Mouse (Mus musculus) limb, embryonic 11.5 days (tissue): ENCODE results near the gene Ccdc117. TPM values are rescaled to one million over a fixed set of nuclear protein-coding genes. Genes with fewer than 3 reads are reported as not detected.

Experiments used
- ATAC-seq: fragments of 200-750 bp; cut with Nextera tagmentation; 2 replicates; pipeline ENCODE4 v1.8.0; 2017; ENCODE audit warnings: low read depth; ENCODE audit not compliant: insufficient number of reproducible peaks, low FRiP score, low TSS enrichment
- DNase-seq: peaks from one replicate; pipeline ENCODE4 v3.0.0-alpha.2; 2015; ENCODE audit warnings: low spot score
- H3K27ac ChIP-seq: fragments of 300-500 bp; sonication (generic); replicated peaks from 2 replicates; pipeline ENCODE4 v1.5.1; 2014; ENCODE audit warnings: low read depth, mild to moderate bottlenecking, low read length
- H3K27me3 ChIP-seq: fragments of 300-500 bp; sonication (generic); 2 replicates; pipeline ENCODE4 v1.6.1; 2014; ENCODE audit warnings: mild to moderate bottlenecking, low read length, mixed read lengths; ENCODE audit not compliant: control insufficient read depth, insufficient read depth
- H3K36me3 ChIP-seq: fragments of 300-500 bp; sonication (generic); 2 replicates; pipeline ENCODE4 v1.6.1; 2014; ENCODE audit warnings: mild to moderate bottlenecking, low read length, moderate library complexity, mixed read lengths; ENCODE audit not compliant: control insufficient read depth, insufficient read depth
- H3K4me1 ChIP-seq: fragments of 300-500 bp; sonication (generic); 2 replicates; pipeline ENCODE4 v1.6.1; 2014; ENCODE audit warnings: low read length, mixed read lengths; ENCODE audit not compliant: control insufficient read depth, insufficient read depth
- H3K4me2 ChIP-seq: fragments of 300-500 bp; sonication (generic); 2 replicates; pipeline ENCODE4 v1.6.1; 2014; ENCODE audit warnings: low read depth, mild to moderate bottlenecking, moderate library complexity; ENCODE audit not compliant: severe bottlenecking
- H3K4me3 ChIP-seq: fragments of 300-500 bp; sonication (generic); 2 replicates; pipeline ENCODE4 v1.5.1; 2014; ENCODE audit warnings: low read depth, low read length
- H3K9ac ChIP-seq: fragments of 300-500 bp; sonication (generic); 2 replicates; pipeline ENCODE4 v1.6.1; 2014; ENCODE audit warnings: mild to moderate bottlenecking, low read length
- H3K9me3 ChIP-seq: fragments of 300-500 bp; sonication (generic); 2 replicates; pipeline ENCODE4 v1.6.1; 2016; ENCODE audit warnings: low read length; ENCODE audit not compliant: control insufficient read depth
- WGBS: fragments of 180-500 bp; shearing (Covaris S2); extraction: QIAGEN DNeasy Blood & Tissue Kit; methylation state at CpG from one replicate; pipeline ENCODE4 v1.1.7; 2014; 5-methylcytosine and 5-hydroxymethylcytosine counted together
- polyA plus RNA-seq: library from polyadenylated mRNA; unstranded; fragments of >200 nt; fragmentation: Nextera tagmentation; extraction: Ambion mirVana; gene quantifications from 2 replicates; pipeline ENCODE4 v1.2.1, GENCODE M21; 2014

The Ccdc117 gene
- polyA plus RNA-seq, 1 experiment from 2014 or later, result 33.5 TPM

DNA sequence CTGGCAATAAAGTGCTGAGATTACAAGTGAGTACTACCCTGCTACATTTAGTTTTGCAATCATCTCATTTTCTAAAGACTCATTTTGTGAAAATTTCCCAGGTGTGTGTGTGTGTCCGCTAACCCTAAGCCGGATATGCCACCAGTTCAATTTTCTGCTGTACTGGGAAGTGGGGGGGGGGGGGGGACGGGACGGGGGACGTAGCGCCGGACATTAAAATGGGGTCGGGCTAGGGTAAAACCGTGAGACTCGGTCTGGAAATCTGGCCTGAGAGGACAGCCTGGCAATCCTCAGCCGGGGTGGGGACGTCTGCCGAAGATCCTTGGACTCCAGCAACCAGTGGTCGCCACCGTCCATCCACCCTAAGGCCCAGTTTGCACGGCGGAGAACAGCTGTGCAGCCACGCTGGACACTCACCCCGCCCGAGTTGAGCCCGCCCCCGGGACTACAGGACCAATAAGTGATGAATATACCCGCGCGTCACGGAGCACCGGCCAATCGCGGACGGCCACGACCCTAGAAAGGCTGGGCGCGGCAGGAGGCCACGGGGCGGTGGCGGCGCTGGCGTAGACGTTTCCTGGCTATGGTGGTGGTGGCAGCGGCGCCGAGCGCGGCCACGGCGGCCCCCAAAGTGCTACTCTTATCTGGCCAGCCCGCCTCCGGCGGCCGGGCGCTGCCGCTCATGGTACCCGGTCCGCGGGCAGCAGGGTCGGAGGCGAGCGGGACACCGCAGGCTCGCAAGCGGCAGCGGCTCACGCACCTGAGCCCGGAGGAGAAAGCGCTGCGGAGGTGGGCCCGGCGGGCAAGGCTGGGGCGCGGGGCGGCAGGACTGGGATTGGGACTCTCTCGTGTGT is 21.3 kb downstream of the Ccdc117 start, which contains the start of gene Xbp1:
Xbp1 (plus strand) TSS at position 248 of the 854 bp plus-strand sequence.
- H3K27ac ChIP-seq, result peak within 1 kb of the TSS; percentile 83
- peak; percentile 97 for ATAC-seq
- no peaks in the 10 kb centered on the region for H3K9me3 ChIP-seq
- no peaks in the 10 kb centered on the region for H3K27me3 ChIP-seq
- peak within 1 kb of the TSS; percentile 75 for H3K4me2 ChIP-seq
- DNase-seq, result peak; percentile 99
- under 1% methylated on average over 70 of the region's 72 CpGs for WGBS
- peak within 1 kb of the TSS; percentile 99 for H3K9ac ChIP-seq
- peaks cover 16% of the 10 kb centered on the region for H3K36me3 ChIP-seq
- peak within 1 kb of the TSS; percentile 99 for H3K4me3 ChIP-seq
- H3K4me1 ChIP-seq, result peaks cover 10% of the 10 kb centered on the region

DNA sequence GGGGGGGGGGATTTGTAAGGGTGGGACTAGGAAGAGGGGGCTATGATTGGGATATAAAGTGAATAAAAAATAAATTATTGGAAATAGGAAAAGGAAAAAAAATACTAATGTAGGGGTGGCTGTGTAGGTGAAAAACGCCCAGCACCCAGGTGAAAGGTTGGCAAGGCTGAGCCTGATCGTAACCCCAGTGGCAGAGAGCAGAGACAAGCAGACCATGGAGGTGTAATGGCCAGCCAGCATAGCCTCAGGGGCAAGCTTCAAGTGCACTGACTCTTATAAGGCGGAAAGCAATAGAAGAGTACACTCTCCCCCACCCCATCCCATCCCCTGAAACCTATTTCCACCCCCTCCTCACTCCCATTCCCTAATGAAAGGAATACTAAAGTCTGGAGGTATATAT is 22.3 kb downstream of the Ccdc117 start:
- ATAC-seq, result no peak
- H3K4me2 ChIP-seq, result no peak overlapping the region
- 82% methylated on average over 3 of the region's 3 CpGs for WGBS

DNA sequence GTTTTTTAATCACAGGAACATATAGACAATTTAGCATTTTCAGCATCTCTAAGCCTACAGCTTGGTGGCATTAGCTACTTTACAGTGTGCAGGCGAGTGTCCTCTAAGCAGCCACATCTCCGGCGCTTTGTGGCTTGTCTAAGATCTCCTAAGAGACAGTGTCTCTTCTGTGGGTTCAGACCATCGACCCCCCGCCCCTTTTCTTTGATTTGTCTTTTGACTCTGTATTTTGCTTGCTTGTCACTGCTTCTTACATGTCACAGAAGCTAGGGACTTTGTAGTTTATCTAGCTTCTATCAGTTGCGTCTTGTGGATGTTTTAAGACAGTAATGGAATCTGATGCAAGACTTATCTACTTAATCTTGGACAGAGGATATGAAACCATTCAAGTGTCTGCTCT is 24.6 kb downstream of the Ccdc117 start:
- DNase-seq (no peak), ATAC-seq (no peak)
- Histone ChIP-seq H3K9me3 (no peaks in the 10 kb centered on the region), H3K4me2 (no peak overlapping the region), H3K27me3 (no peaks in the 10 kb centered on the region), H3K27ac (no peak overlapping the region), H3K4me1 (peaks cover 6% of the 10 kb centered on the region), H3K4me3 (no peak overlapping the region), H3K9ac (no peak overlapping the region), H3K36me3 (no peaks in the 10 kb centered on the region; the same call in 1 of the 2 replicates)
- WGBS, result 89% methylated on average over 6 of the region's 6 CpGs

More for the DNA sequence above, 22.3 kb downstream of the Ccdc117 start:
- Histone ChIP-seq H3K36me3 (peaks cover 12% of the 10 kb centered on the region), H3K9ac (no peak overlapping the region), H3K27ac (no peak overlapping the region), H3K4me1 (peaks cover 10% of the 10 kb centered on the region), H3K9me3 (no peaks in the 10 kb centered on the region), H3K4me3 (no peak overlapping the region), H3K27me3 (no peaks in the 10 kb centered on the region)
- no peak for DNase-seq

- H3K9ac ChIP-seq, result no peak overlapping the region
- H3K27ac ChIP-seq, result no peak overlapping the region
- ATAC-seq, result no peak
- no peak overlapping the region for H3K4me3 ChIP-seq
- no peak for DNase-seq
- 0 out of 2 replicates have a peak, but pooled peaks cover under 1% of the 10 kb centered on the region for H3K4me1 ChIP-seq
- no peaks in the 10 kb centered on the region for H3K27me3 ChIP-seq
- no peaks in the 10 kb centered on the region for H3K36me3 ChIP-seq
- no peak overlapping the region for H3K4me2 ChIP-seq
- H3K9me3 ChIP-seq, result no peaks in the 10 kb centered on the region
- WGBS, result 93% methylated on average over 14 of the region's 14 CpGs
Observed at GRCm38 (mm10) chr11:5516617-5517016, 25.4 kb downstream of the Ccdc117 start.

- Histone ChIP-seq H3K27me3 (no peaks in the 10 kb centered on the region), H3K4me1 (no peaks in the 10 kb centered on the region), H3K4me3 (no peak overlapping the region), H3K36me3 (no peaks in the 10 kb centered on the region), H3K4me2 (no peak overlapping the region), H3K9me3 (no peaks in the 10 kb centered on the region), H3K9ac (no peak overlapping the region), H3K27ac (no peak overlapping the region)
- ATAC-seq (no peak), DNase-seq (no peak)
- 78% methylated on average over 7 of the region's 7 CpGs for WGBS
Observed at GRCm38 (mm10) chr11:5516151-5516550, 25.8 kb downstream of the Ccdc117 start.

- Histone ChIP-seq H3K36me3 (no peaks in the 10 kb centered on the region), H3K4me3 (no peak overlapping the region), H3K9ac (no peak overlapping the region), H3K9me3 (no peaks in the 10 kb centered on the region), H3K4me2 (no peak overlapping the region), H3K4me1 (no peaks in the 10 kb centered on the region), H3K27me3 (no peaks in the 10 kb centered on the region), H3K27ac (no peak overlapping the region)
- DNase-seq (no peak), ATAC-seq (no peak)
- 82% methylated on average over 6 of the region's 6 CpGs for WGBS
Observed at GRCm38 (mm10) chr11:5515655-5516054, 26.3 kb downstream of the Ccdc117 start.

DNA sequence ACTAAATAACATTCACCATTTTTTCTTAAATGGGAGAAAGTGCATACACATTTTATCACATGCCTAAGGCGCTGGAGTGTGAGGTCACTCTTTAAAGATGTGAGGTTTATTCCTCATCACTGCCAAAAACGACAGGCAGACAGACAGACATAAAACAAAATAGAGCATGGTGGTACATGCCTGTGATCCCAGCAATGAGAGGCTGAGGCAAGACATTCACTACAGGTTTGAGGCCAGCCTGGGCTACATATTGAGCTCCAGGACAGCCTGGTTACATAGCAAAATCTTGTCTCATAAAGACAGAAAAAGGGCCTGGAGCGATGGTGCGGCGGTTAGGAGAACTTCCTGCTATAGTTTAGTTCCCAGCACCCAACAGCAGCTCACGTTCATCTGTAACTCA is 26.8 kb downstream of the Ccdc117 start:
- no peak overlapping the region for H3K4me3 ChIP-seq
- no peaks in the 10 kb centered on the region for H3K27me3 ChIP-seq
- H3K36me3 ChIP-seq, result no peaks in the 10 kb centered on the region
- H3K9ac ChIP-seq, result no peak overlapping the region
- DNase-seq (no peak), ATAC-seq (no peak)
- no peaks in the 10 kb centered on the region for H3K9me3 ChIP-seq
- WGBS, result 82% methylated on average over 6 of the region's 6 CpGs
- H3K4me2 ChIP-seq, result no peak overlapping the region
- no peaks in the 10 kb centered on the region for H3K4me1 ChIP-seq
- H3K27ac ChIP-seq, result no peak overlapping the region

GRCm38 (mm10) chr11:5514091-5514490 is 27.9 kb downstream of the Ccdc117 start:
- no peaks in the 10 kb centered on the region for H3K4me1 ChIP-seq

More at GRCm38 (mm10) chr11:5514091-5514490, 27.9 kb downstream of the Ccdc117 start:
- H3K27ac ChIP-seq, result no peak overlapping the region
- no peaks in the 10 kb centered on the region for H3K27me3 ChIP-seq
- H3K36me3 ChIP-seq, result no peaks in the 10 kb centered on the region
- H3K9me3 ChIP-seq, result no peaks in the 10 kb centered on the region
- no peak overlapping the region for H3K9ac ChIP-seq
- no peak overlapping the region for H3K4me3 ChIP-seq
- WGBS, result 89% methylated on average over 4 of the region's 4 CpGs
- DNase-seq, result no peak
- H3K4me2 ChIP-seq, result no peak overlapping the region
- ATAC-seq, result no peak
